Mouse (Mus musculus) CH12.LX (cell line): ENCODE measurements at regions not wholly inside any gene's neighbourhood (a gene's known extent, or its start where the extent isn't known, plus 50 kb on each side); places are given as distances from the start of the nearest gene placed in this dataset.

ENCODE experiments used
- CTCF ChIP-seq, 2 experiments: IDR thresholded peaks in 1 of 2; conservative IDR thresholded peaks in 1 of 2; 2 replicates each; pipeline ENCODE4 v1.5.1; 2011 to 2012; ENCODE audit warnings: low read depth in 2 of 2, low read length in 2 of 2, improper control_type of control experiment in 1 of 2, inconsistent platforms in 1 of 2, mild to moderate bottlenecking in 1 of 2, moderate library complexity in 1 of 2
- MAFK ChIP-seq: IDR thresholded peaks from 2 replicates; pipeline ENCODE4 v1.6.1; 2011; ENCODE audit warnings: low read length, improper control_type of control experiment; ENCODE audit not compliant: insufficient replicate concordance
- MAX ChIP-seq: IDR thresholded peaks from 2 replicates; pipeline ENCODE4 v1.6.1; 2011; ENCODE audit warnings: low read length, improper control_type of control experiment
- MEF2A ChIP-seq: IDR thresholded peaks from 2 replicates; pipeline ENCODE4 v1.6.1; 2014; ENCODE audit warnings: low read depth, mild to moderate bottlenecking, inconsistent platforms, low read length, improper control_type of control experiment, borderline replicate concordance
- NELFE ChIP-seq: IDR thresholded peaks from 2 replicates; pipeline ENCODE4 v1.6.1; 2011; ENCODE audit warnings: low read depth, low read length, improper control_type of control experiment
- RAD21 ChIP-seq: IDR thresholded peaks from 2 replicates; pipeline ENCODE4 v1.6.1; 2011; ENCODE audit warnings: low read depth, mild to moderate bottlenecking, low read length, improper control_type of control experiment, moderate library complexity
- SIN3A ChIP-seq: IDR thresholded peaks from 2 replicates; pipeline ENCODE4 v1.6.1; 2012; ENCODE audit warnings: low read length, improper control_type of control experiment, inconsistent platforms
- USF1 ChIP-seq: IDR thresholded peaks from 2 replicates; pipeline ENCODE4 v1.6.1; 2014; ENCODE audit warnings: low read depth, mild to moderate bottlenecking, inconsistent platforms, low read length, improper control_type of control experiment

- TF ChIP-seq USF1 (no peak), MAX (no peak), NELFE (no peak), RAD21 (no peak), MEF2A (no peak), MAFK (no peak), CTCF (conservative IDR thresholded peaks at IDR 0.05 in 1 of 2, IDR thresholded peaks at IDR 0.05 in 1 of 2; ENCODE audit: low read depth in 2 of 2, low read length in 2 of 2) (no peak), SIN3A (no peak)
These were observed 68.6 kb upstream of the Kctd3 start for GRCm38 (mm10) chr1:189076276-189076675.
